Mouse (Mus musculus) bone marrow, adult 2 months (tissue): Measurements from ENCODE around the gene Arhgef10l.

Source experiments
- CTCF ChIP-seq: fragments of 200-500 bp; IDR thresholded peaks from 2 replicates; pipeline ENCODE4 v1.5.1; 2011; ENCODE audit warnings: low read length, control low read depth; ENCODE audit not compliant: control insufficient read depth, insufficient read depth
- POLR2A ChIP-seq: fragments of 200-500 bp; IDR thresholded peaks from 2 replicates; pipeline ENCODE4 v1.6.1; 2011; ENCODE audit warnings: low read depth, mild to moderate bottlenecking, control low read depth, low read length, borderline replicate concordance; ENCODE audit not compliant: control insufficient read depth

GRCm38 (mm10) chr4:140480369-140481067 lies 185.3 kb downstream of the Arhgef10l start:
- TF ChIP-seq CTCF (no peak), POLR2A (no peak)
